Mouse (Mus musculus) retina, embryonic 14.5 days (tissue): ENCODE data around the gene Hspe1.

ENCODE experiments used
- DNase-seq: peaks from one replicate; pipeline ENCODE4 v3.0.0-alpha.2; 2015; ENCODE audit warnings: low spot score

Gene Hspe1

DNA sequence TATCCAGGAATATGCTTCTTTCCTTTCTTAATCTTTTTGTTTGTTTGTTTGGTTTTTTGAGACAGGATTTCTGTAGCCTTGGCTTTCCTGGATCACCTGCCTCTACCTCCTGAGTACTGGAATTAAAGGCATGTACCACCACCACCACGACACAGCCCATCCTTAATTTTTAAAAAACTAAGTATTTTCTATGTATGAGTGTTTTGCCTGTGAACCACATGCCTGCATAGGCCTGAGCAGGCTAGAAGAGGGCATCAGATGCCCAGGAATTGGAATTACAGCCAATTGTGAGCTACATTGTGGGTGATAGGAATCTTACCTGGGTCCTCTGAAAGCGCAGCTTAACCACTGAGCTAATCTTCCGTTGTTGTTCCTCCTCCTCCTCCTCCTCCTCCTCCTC, 46.4 kb downstream of the Hspe1 start:
- DNase-seq, result no peak

DNA sequence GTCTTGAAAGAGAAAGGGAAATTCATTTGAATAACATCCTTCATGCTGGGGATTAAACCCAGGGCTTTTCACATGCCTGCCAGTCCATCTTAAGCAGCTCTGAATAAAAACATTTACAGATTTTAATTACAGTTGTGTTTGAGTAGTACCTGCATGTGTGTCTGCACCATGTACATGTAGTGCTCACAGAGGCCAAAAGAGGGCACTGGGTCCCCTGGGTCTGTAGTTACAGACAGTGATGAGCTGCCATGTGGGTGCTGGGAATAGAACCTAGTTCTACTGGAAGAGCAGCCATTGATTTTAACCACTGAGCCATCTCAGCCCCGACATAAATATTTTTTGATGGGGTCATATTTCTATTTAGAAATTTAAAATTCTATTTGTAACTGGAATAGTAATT, 47.9 kb downstream of the Hspe1 start:
- no peak for DNase-seq
